Comparison of ENCODE assay signal across 11 mouse cellular contexts in genomic region chr10:45002637-45003343, GRCm38 (mm10).
DNase-seq lines count a peak whose midpoint lies in the region; ATAC-seq and TF ChIP-seq lines count a peak whose summit lies in the region.
"Had no signal": no experiment of that assay in that cellular context is flagged by ENCODE, and none has a peak within 500 bp of the region (broad histone marks: within the 10 kb centered on the region; RNA-seq: fewer than 3 reads in every experiment).

No protein-coding gene starts in this region.

- H3K79me2 ChIP-seq in liver, adult 2 months (ENCODE audit: control insufficient read depth, insufficient read depth, low read length) = no peaks in the 10 kb centered on the region
- H3K79me2 ChIP-seq in CH12.LX (replicated peaks; ENCODE audit: control insufficient read depth, extremely low read depth, insufficient read depth, poor library complexity, severe bottlenecking) = no peaks in the 10 kb centered on the region

- no peak for TF ChIP-seq EP300 in CH12.LX (IDR thresholded peaks at IDR 0.05; ENCODE audit: low read length)

- H3K36me3 ChIP-seq in liver, adult 2 months (ENCODE audit: control insufficient read depth, insufficient read depth, low read length) = no peaks in the 10 kb centered on the region
- H3K36me3 ChIP-seq in liver, embryonic 11.5 days (ENCODE audit: control insufficient read depth, insufficient read depth, low read length) = no peaks in the 10 kb centered on the region
- no peaks in the 10 kb centered on the region for H3K36me3 ChIP-seq in CH12.LX (replicated peaks in 1 of 2; ENCODE audit: control insufficient read depth in 1 of 2, insufficient read depth in 1 of 2, low read length in 1 of 2)
- H3K36me3 ChIP-seq: midbrain, embryonic 10.5 days had no signal

- WGBS in liver, adult 2 months = 17% methylated on average over 8 of the region's 8 CpGs
- WGBS in liver, embryonic 11.5 days = 65% methylated on average over 8 of the region's 8 CpGs

- intact Hi-C loops in left cerebral cortex, postnatal 10 days (cut with DNase I) = loop anchor here (5.0 kb wide), 1 partner anchor 545 kb away; no protein-coding TSS in a partner anchor
- intact Hi-C loops in left cerebral cortex, postnatal 14 days (cut with DNase I) = loop anchor here (5.0 kb wide), 3 partner anchors 545 to 710 kb away; no protein-coding TSS in a partner anchor

- H3K9me3 ChIP-seq in liver, embryonic 11.5 days (ENCODE audit: control insufficient read depth, low read length) = no peaks in the 10 kb centered on the region
- H3K9me3 ChIP-seq in CH12.LX (replicated peaks; ENCODE audit: low read length) = no peaks in the 10 kb centered on the region
- H3K9me3 ChIP-seq: midbrain, embryonic 10.5 days had no signal

- H3K27me3 ChIP-seq in liver, adult 2 months (ENCODE audit: control insufficient read depth, insufficient read depth, low read length) = no peaks in the 10 kb centered on the region
- no peaks in the 10 kb centered on the region for H3K27me3 ChIP-seq in liver, embryonic 11.5 days (replicated peaks; ENCODE audit: control insufficient read depth, insufficient read depth, low read length)
- no peaks in the 10 kb centered on the region for H3K27me3 ChIP-seq in CH12.LX (replicated peaks)

- ATAC-seq in liver, embryonic 11.5 days (replicated peaks; ENCODE audit: low FRiP score) = no peak
- ATAC-seq in megakaryocyte progenitor cell, adult 5-6 weeks (replicated peaks; ENCODE audit: poor library complexity) = 0 out of 2 replicates have a peak, but pooled peaks have one; percentile 16
- ATAC-seq: hindbrain, embryonic 16.5 days; Patski had no signal

- peak; percentile 57 for DNase-seq in liver, adult 2 months (ENCODE audit: extremely low read depth, low read depth, low spot score)
- no peak for DNase-seq in liver, embryonic 11.5 days (ENCODE audit: low spot score)
- no peak for DNase-seq in CH12.LX (ENCODE audit: extremely low read depth)
- peak; percentile 28 for DNase-seq in fibroblast of lung, adult 2 months (ENCODE audit: low read depth)
- no peak for DNase-seq in left cerebral cortex, postnatal 10 days (ENCODE audit: extremely low spot score in 1 of 2, low spot score in 2 of 2)
- DNase-seq in spleen, postnatal 14 days (ENCODE audit: low spot score in 2 of 2) = no peak
- no peak for DNase-seq in left cerebral cortex, postnatal 14 days (ENCODE audit: low spot score in 2 of 2)

- peak overlapping the region; percentile 52; the same call in 1 of the 2 replicates for H3K9ac ChIP-seq in liver, adult 2 months (ENCODE audit: low read depth, low read length)
- H3K9ac ChIP-seq in liver, embryonic 11.5 days (ENCODE audit: low read depth, low read length) = no peak overlapping the region
- no peak overlapping the region; the same call in 1 of the 2 replicates for H3K9ac ChIP-seq in CH12.LX (ENCODE audit: insufficient read depth, low read depth)

- H3K4me2 ChIP-seq in liver, embryonic 11.5 days = no peak overlapping the region
- peak overlapping the region; percentile 98 for H3K4me2 ChIP-seq in CH12.LX (ENCODE audit: insufficient read depth, low read depth, poor library complexity, severe bottlenecking)

- no peak for TF ChIP-seq RAD21 in CH12.LX (IDR thresholded peaks at IDR 0.05; ENCODE audit: low read depth, low read length)

- in situ Hi-C loops in CH12.LX (cut with MboI; ENCODE audit: low pct_ligation_motif_present, low pct_unique_long_range_greater_than_20kb, low sequenced_read_pairs) = loop anchor here (10.0 to 25.0 kb wide), 3 partner anchors 240 to 698 kb away; no protein-coding TSS in a partner anchor

- dilution Hi-C loops in CH12.LX (cut with MboI; ENCODE audit: extremely low pct_ligation_motif_present, extremely low pct_unique_long_range_greater_than_20kb, low sequenced_read_pairs) = no loop called here

- TF ChIP-seq POLR2A in liver, adult 2 months (IDR thresholded peaks at IDR 0.05; ENCODE audit: extremely low read depth, insufficient read depth, low read length) = no peak
- no peak for TF ChIP-seq POLR2A in CH12.LX (IDR thresholded peaks at IDR 0.05; ENCODE audit: low read depth, low read length)

- peak overlapping the region; percentile 46 for H3K4me3 ChIP-seq in liver, adult 2 months (ENCODE audit: insufficient read depth, low read depth, low read length)
- no peak overlapping the region for H3K4me3 ChIP-seq in liver, embryonic 11.5 days (ENCODE audit: low read depth, low read length)
- no peak overlapping the region for H3K4me3 ChIP-seq in CH12.LX (replicated peaks in 1 of 3; ENCODE audit: low read depth in 2 of 3, low read length in 2 of 3, poor library complexity in 1 of 3)
- H3K4me3 ChIP-seq: midbrain, embryonic 10.5 days had no signal

- no peak for TF ChIP-seq CTCF in liver, adult 2 months (IDR thresholded peaks at IDR 0.05; ENCODE audit: low read depth, low read length)
- no peak for TF ChIP-seq CTCF in CH12.LX (conservative IDR thresholded peaks at IDR 0.05 in 1 of 2, IDR thresholded peaks at IDR 0.05 in 1 of 2; ENCODE audit: low read depth in 2 of 2, low read length in 2 of 2)

- no peak overlapping the region for H3K27ac ChIP-seq in liver, adult 2 months (replicated peaks; ENCODE audit: insufficient read depth, low read depth, low read length)
- H3K27ac ChIP-seq in liver, embryonic 11.5 days (ENCODE audit: low read depth, low read length) = no peak overlapping the region
- no peak overlapping the region for H3K27ac ChIP-seq in CH12.LX (ENCODE audit: insufficient read depth, low read depth)
- H3K27ac ChIP-seq: midbrain, embryonic 10.5 days had no signal

- peaks cover 11% of the 10 kb centered on the region for H3K4me1 ChIP-seq in liver, adult 2 months (ENCODE audit: control insufficient read depth, insufficient read depth, low read length)
- peaks cover 14% of the 10 kb centered on the region for H3K4me1 ChIP-seq in liver, embryonic 11.5 days (replicated peaks; ENCODE audit: control insufficient read depth, insufficient read depth, low read length)
- peaks cover 6 to 34% of the 10 kb centered on the region in 2 experiments for H3K4me1 ChIP-seq in CH12.LX (ENCODE audit: control insufficient read depth in 1 of 2, insufficient read depth in 2 of 2)

TF ChIP-seq in CH12.LX, 34 proteins besides CTCF, POLR2A, EP300 and RAD21:
- no peak for TF ChIP-seq ZC3H11A (IDR thresholded peaks at IDR 0.05; ENCODE audit: low read depth, low read length)
- no peak for TF ChIP-seq NELFE (IDR thresholded peaks at IDR 0.05; ENCODE audit: low read depth, low read length)
- TF ChIP-seq GABPA (IDR thresholded peaks at IDR 0.05; ENCODE audit: insufficient replicate concordance, low read depth, low read length) = no peak
- TF ChIP-seq NRF1 (IDR thresholded peaks at IDR 0.05; ENCODE audit: low read depth, low read length) = no peak
- no peak for TF ChIP-seq POLR2AphosphoS2 (IDR thresholded peaks at IDR 0.05; ENCODE audit: low read depth, low read length)
- no peak for TF ChIP-seq MXI1 (IDR thresholded peaks at IDR 0.05; ENCODE audit: low read depth, low read length)
- TF ChIP-seq HCFC1 (IDR thresholded peaks at IDR 0.05; ENCODE audit: low read depth, low read length) = no peak
- no peak for TF ChIP-seq SIN3A (IDR thresholded peaks at IDR 0.05; ENCODE audit: low read length)
- TF ChIP-seq ETS1 (conservative IDR thresholded peaks at IDR 0.05; ENCODE audit: low read depth, low read length) = no peak
- peak; percentile 96 for TF ChIP-seq BHLHE40 (IDR thresholded peaks at IDR 0.05; ENCODE audit: low read depth, low read length)
- no peak for TF ChIP-seq JUND (conservative IDR thresholded peaks at IDR 0.05; ENCODE audit: low read depth, low read length)
- no peak for TF ChIP-seq ZKSCAN1 (IDR thresholded peaks at IDR 0.05; ENCODE audit: borderline replicate concordance, low read depth, low read length)
- TF ChIP-seq KAT2A (IDR thresholded peaks at IDR 0.05; ENCODE audit: insufficient replicate concordance, low read length) = no peak
- TF ChIP-seq PAX5 (IDR thresholded peaks at IDR 0.05; ENCODE audit: low read length) = no peak
- no peak for TF ChIP-seq IRF4 (IDR thresholded peaks at IDR 0.05; ENCODE audit: low read depth, low read length)
- TF ChIP-seq RCOR1 (conservative IDR thresholded peaks at IDR 0.05; ENCODE audit: low read depth, low read length) = no peak
- TF ChIP-seq ZMIZ1 (IDR thresholded peaks at IDR 0.05; ENCODE audit: low read depth, low read length) = no peak
- TF ChIP-seq TBP (conservative IDR thresholded peaks at IDR 0.05; ENCODE audit: low read depth, low read length) = no peak
- TF ChIP-seq ELF1 (IDR thresholded peaks at IDR 0.05; ENCODE audit: low read depth, low read length) = no peak
- TF ChIP-seq SMC3 (IDR thresholded peaks at IDR 0.05; ENCODE audit: low read depth, low read length) = no peak
- TF ChIP-seq MAX (IDR thresholded peaks at IDR 0.05; ENCODE audit: low read length) = no peak
- no peak; the same call in 1 of the 2 replicates for TF ChIP-seq USF2 (conservative IDR thresholded peaks at IDR 0.05; ENCODE audit: low read depth, low read length)
- TF ChIP-seq MAFK (IDR thresholded peaks at IDR 0.05; ENCODE audit: insufficient replicate concordance, low read length) = no peak
- no peak for TF ChIP-seq CHD2 (IDR thresholded peaks at IDR 0.05; ENCODE audit: low read length)
- peak; percentile 53 for TF ChIP-seq USF1 (IDR thresholded peaks at IDR 0.05; ENCODE audit: low read depth, low read length)
- TF ChIP-seq TCF12 (IDR thresholded peaks at IDR 0.05; ENCODE audit: low read depth, low read length) = no peak
- TF ChIP-seq MEF2A (IDR thresholded peaks at IDR 0.05; ENCODE audit: borderline replicate concordance, low read depth, low read length) = no peak
- TF ChIP-seq UBTF (IDR thresholded peaks at IDR 0.05; ENCODE audit: low read depth, low read length) = no peak
- TF ChIP-seq MYC (IDR thresholded peaks at IDR 0.05; ENCODE audit: low read depth, low read length) = no peak
- TF ChIP-seq MAZ (IDR thresholded peaks at IDR 0.05; ENCODE audit: low read depth, low read length) = no peak
- TF ChIP-seq E2F4 (IDR thresholded peaks at IDR 0.05; ENCODE audit: insufficient replicate concordance, low read depth, low read length) = no peak
- 0 out of 2 replicates have a peak, but pooled peaks have one; percentile 33 for TF ChIP-seq CHD1 (IDR thresholded peaks at IDR 0.05; ENCODE audit: low read depth, low read length)
- no peak for TF ChIP-seq JUN (IDR thresholded peaks at IDR 0.05; ENCODE audit: insufficient read depth, low read depth, low read length)
- 0 out of 2 replicates have a peak, but pooled peaks have one; percentile 47 for TF ChIP-seq ZNF384 (IDR thresholded peaks at IDR 0.05; ENCODE audit: low read depth, low read length)

Comparison
In these comparisons a context has a peak if more than half of its experiments do, and no peak if none do; other contexts are left out.
1. DNase-seq: peak in liver, adult 2 months (single experiment) and fibroblast of lung, adult 2 months (single experiment); none in liver, embryonic 11.5 days (single experiment), CH12.LX (single experiment), left cerebral cortex, postnatal 10 days (0 of 2), spleen, postnatal 14 days (0 of 2) and left cerebral cortex, postnatal 14 days (0 of 2).